Mouse (Mus musculus) C2C12 (cell line): Measurements from ENCODE around the gene Lrch3.
"Not testable (repeated sequence)": the region's sequence is repeated elsewhere in the genome, so short reads cannot be mapped to it uniquely, and the experiment has no call there.

ENCODE experiments used
- CTCF ChIP-seq: IDR thresholded peaks from one replicate; pipeline ENCODE4 v1.5.1; 2011; ENCODE audit not compliant: control insufficient read depth, insufficient read depth, insufficient read length
- MAX ChIP-seq: IDR thresholded peaks from one replicate; pipeline ENCODE4 v1.6.1; 2011; ENCODE audit warnings: mild to moderate bottlenecking, control low read depth
- MYOD1 ChIP-seq: IDR thresholded peaks from one replicate; pipeline ENCODE4 v1.6.1; 2011; ENCODE audit warnings: low read depth; ENCODE audit not compliant: control insufficient read depth, insufficient read length
- USF1 ChIP-seq: IDR thresholded peaks from one replicate; pipeline ENCODE4 v1.6.1; 2011; ENCODE audit warnings: low read depth, mild to moderate bottlenecking, control low read depth, moderate library complexity

- TF ChIP-seq CTCF, MAX, MYOD1, USF1: not testable (repeated sequence)
Observed at GRCm38 (mm10) chr16:32939716-32940115, 25.8 kb downstream of the Lrch3 start.
